Mouse (Mus musculus): ENCODE results near the gene Trappc12. TPM values are rescaled to one million over a fixed set of nuclear protein-coding genes. Genes with fewer than 3 reads are reported as not detected.
"Not testable (repeated sequence)": the region's sequence is repeated elsewhere in the genome, so short reads cannot be mapped to it uniquely, and the experiment has no call there.

Gene Trappc12
- polyA plus RNA-seq, 1 experiment = 59.9 TPM

- DNase-seq (ENCODE audit: extremely low spot score in 1 of 2, low spot score in 1 of 2) = no peak
These were observed 16.0 kb downstream of the Trappc12 start for GRCm38 (mm10) chr12:28734271-28734670.

GRCm38 (mm10) chr12:28733520-28734245, 16.6 kb downstream of the Trappc12 start:
- not testable (repeated sequence) for DNase-seq (ENCODE audit: extremely low spot score in 1 of 2, low spot score in 1 of 2)

DNA sequence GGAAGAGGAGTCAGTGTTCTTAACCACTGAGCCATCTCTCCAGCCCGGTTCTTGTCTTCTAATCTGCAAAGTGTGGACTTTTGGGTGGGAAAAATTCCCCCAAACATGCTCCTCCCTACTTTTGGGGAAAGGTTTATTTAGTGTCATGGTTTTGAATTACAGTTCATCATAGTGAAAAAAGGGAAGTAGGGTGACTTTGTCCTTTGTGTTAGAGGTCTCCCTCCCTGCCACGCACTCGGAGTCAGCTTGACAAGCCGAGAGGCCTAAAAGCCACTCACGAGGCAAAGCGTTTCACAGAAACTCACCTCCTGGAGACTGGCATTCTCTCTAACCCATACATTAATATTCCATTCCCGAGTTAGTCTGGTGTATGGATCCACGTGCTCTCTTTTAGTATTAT, 17.6 kb downstream of the Trappc12 start:
- DNase-seq (ENCODE audit: extremely low spot score in 1 of 2, low spot score in 1 of 2) = no peak

DNA sequence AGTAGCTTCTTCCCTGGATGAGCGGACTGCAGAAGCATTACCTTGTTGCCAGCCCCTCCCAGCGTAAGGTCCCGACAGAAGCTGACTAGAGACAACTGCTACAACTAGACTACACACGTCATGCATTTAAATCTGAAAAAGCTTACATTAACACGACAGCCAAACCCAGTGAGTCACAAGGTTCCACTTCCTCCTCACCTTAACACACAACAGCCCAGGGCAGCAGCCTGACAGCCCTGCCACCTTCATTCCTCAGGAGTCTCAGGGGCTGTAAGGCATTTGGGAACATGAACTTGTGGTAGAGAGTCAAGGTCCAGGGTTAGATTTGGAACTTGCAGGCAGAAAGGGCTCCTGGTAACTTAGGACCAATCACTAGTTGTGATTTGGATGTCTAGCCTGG, 23.2 kb downstream of the Trappc12 start:
- DNase-seq (ENCODE audit: extremely low spot score in 1 of 2, low spot score in 1 of 2) = no peak

- DNase-seq (ENCODE audit: extremely low spot score in 1 of 2, low spot score in 1 of 2) = no peak
These were observed 24.1 kb downstream of the Trappc12 start for GRCm38 (mm10) chr12:28726204-28726603.

DNA sequence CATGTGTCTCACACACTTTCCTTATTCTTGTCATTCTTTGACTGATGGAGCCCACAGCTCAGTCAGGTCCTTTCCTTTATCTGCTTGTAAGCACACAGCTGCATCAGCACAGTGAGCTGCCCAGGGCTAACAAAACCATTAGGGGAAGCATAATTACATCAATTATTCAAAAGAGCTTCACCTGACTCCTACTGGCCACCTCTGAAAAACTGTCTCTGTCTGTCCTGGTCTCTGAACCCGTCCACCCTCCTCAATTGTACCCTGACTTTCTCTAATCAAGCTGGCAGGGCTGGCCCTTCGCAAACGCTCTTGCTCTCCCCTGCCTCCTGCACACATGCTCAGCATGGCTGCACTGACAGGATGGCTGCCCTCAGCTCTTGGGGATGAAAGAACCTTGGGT, 25.9 kb downstream of the Trappc12 start:
- no peak for DNase-seq (ENCODE audit: extremely low spot score in 1 of 2, low spot score in 1 of 2)

GRCm38 (mm10) chr12:28718106-28718505, 32.2 kb downstream of the Trappc12 start:
- DNase-seq (ENCODE audit: extremely low spot score in 1 of 2, low spot score in 1 of 2) = no peak

- DNase-seq (ENCODE audit: extremely low spot score in 1 of 2, low spot score in 1 of 2) = no peak
These were observed 33.2 kb downstream of the Trappc12 start for GRCm38 (mm10) chr12:28717066-28717465.

DNA sequence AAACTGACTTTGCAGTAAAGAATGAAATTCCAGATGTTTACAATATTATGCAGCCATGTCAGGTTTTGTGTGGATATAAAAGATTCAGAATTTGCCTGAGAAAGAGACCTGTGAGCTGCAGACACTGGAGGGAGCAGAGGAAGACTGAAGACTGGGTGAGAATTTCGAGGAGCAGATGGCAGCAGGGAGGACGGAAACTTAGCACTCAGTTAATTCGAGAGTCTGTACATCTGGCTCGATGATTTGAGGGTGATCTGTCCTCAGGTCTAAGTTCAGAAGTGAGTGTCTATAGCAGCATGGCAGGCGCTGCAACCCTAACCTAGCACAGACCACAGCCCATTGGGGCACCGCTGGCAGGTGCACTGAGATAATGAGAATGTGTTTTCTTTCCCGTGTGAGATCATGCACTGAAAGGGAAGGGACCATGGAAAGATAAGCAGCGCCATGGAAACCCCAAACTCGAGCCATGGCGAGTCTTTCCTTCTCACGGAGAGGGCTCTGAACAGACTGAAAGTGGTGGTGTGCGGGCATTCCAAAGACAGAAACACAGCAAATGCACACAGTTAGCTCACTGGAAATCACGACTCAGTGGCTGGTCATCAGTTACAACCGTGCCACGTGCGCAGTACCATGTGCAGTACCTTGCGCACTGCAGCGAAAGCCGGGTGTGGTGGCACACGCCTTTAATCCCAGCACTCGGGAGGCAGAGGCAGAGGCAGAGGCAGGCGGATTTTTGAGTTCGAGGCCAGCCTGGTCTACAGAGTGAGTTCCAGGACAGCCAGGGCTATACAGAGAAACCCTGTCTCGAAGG, 35.2 kb downstream of the Trappc12 start:
- DNase-seq (ENCODE audit: extremely low spot score in 1 of 2, low spot score in 1 of 2) = peak in 1 of 2 experiments; percentile 62

DNA sequence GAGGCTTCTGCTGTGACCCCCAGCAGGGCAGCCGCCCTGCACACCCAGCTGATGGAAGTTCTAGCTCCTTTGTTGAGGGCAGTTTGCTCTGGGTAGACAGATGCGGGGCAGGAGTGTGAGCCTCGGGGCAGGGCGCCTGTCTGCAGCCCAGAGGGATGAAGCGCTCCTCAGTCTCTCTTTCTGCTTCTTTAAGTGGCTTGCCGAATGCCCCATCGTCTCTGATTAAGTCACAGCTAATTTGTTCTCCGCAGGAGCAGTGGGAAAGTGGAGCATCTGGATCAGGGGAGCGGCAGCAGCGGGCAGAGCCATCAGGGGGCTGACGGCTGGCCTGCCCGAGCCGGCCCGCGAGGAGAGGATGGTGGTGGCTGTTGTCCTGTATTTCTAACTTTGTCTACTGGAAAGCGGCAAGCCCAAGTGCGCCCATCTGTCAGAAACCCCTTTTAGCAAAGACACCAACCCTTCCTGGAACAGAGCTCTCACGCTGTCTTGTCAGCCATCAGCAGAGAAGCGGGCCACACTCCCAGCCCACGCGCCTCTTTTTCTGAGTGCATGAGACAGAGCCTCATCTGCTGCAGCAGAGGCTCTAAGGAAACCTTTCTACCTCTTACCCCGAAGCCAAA, 39.6 kb downstream of the Trappc12 start:
- DNase-seq (ENCODE audit: extremely low spot score in 1 of 2, low spot score in 1 of 2) = peak; percentile 90 to 93

GRCm38 (mm10) chr12:28708154-28708553, 42.1 kb downstream of the Trappc12 start:
- no peak for DNase-seq (ENCODE audit: extremely low spot score in 1 of 2, low spot score in 1 of 2)

DNA sequence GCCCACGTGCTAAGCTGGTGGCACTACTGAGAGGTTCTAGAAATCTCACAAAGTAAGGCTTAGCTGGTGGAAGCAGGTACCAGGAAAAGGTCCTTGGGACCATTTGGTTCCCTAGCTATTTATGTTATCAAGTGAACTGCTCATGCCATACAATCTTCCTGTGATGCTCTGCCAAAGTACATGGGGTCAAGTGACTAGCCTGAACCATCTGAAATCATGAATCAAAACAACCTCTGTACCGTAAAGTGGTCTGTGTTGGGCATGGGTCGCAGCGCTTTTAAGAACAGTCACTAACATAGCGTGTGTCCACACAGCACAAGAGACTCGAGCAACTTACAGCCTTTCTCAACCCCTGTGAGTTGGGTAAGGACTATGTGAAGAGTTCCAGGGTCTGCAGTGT, 45.1 kb downstream of the Trappc12 start:
- DNase-seq (ENCODE audit: extremely low spot score in 1 of 2, low spot score in 1 of 2) = no peak

DNA sequence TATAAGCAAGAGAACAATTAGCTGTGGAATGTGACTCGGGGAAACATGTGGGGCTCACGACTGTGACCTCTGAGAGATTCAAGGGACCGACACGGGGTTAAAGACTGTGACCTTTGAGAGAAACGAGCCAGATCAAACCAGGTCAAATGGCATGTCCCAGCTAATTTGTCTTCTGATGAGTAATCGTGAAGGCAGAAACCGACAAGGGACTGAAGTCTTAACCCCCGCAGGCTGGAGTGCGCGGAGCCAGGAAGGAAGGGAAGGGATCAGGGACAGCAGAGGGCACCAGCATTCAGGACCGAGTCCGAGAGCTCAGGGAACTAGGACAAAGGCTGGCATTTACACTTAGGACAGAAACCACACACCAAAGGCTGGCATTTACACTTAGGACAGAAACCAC, 45.9 kb downstream of the Trappc12 start:
- no peak for DNase-seq (ENCODE audit: extremely low spot score in 1 of 2, low spot score in 1 of 2)

- peak; percentile 64 to 67 for DNase-seq (ENCODE audit: extremely low spot score in 1 of 2, low spot score in 1 of 2)
These were observed 49.0 kb downstream of the Trappc12 start for GRCm38 (mm10) chr12:28701302-28701701.

DNA sequence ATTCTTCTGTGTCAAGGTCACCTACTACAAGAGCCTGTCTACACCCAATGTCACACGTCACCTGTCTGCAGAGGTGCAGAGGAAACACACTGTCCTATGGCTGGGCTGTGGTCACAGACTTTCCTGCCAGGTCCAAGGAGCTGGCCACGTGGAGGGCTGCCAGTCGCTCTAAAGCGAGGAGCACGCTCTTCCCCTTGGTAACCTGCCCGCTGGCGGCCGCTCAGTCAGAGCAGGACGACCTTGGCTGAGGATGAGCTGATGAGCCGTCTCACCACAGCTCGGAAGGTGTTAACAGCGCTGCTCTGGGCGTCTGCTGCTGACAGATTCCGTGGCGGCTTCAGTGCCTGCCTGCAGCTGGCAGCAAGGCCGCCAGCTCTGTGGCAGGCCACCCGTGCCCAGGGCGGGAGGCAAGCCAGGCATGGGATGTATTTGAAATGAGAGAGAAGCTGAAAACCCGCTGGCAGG, 49.7 kb downstream of the Trappc12 start:
- peak; percentile 52 to 68 for DNase-seq (ENCODE audit: extremely low spot score in 1 of 2, low spot score in 1 of 2)

GRCm38 (mm10) chr12:28700101-28700511, 50.2 kb downstream of the Trappc12 start:
- peak in 1 of 2 experiments; percentile 47 for DNase-seq (ENCODE audit: extremely low spot score in 1 of 2, low spot score in 1 of 2)

GRCm38 (mm10) chr12:28699656-28700055, 50.6 kb downstream of the Trappc12 start:
- DNase-seq (ENCODE audit: extremely low spot score in 1 of 2, low spot score in 1 of 2) = peak; percentile 63 to 91

- no peak for DNase-seq (ENCODE audit: extremely low spot score in 1 of 2, low spot score in 1 of 2)
These were observed 51.2 kb downstream of the Trappc12 start for GRCm38 (mm10) chr12:28699086-28699485.

DNA sequence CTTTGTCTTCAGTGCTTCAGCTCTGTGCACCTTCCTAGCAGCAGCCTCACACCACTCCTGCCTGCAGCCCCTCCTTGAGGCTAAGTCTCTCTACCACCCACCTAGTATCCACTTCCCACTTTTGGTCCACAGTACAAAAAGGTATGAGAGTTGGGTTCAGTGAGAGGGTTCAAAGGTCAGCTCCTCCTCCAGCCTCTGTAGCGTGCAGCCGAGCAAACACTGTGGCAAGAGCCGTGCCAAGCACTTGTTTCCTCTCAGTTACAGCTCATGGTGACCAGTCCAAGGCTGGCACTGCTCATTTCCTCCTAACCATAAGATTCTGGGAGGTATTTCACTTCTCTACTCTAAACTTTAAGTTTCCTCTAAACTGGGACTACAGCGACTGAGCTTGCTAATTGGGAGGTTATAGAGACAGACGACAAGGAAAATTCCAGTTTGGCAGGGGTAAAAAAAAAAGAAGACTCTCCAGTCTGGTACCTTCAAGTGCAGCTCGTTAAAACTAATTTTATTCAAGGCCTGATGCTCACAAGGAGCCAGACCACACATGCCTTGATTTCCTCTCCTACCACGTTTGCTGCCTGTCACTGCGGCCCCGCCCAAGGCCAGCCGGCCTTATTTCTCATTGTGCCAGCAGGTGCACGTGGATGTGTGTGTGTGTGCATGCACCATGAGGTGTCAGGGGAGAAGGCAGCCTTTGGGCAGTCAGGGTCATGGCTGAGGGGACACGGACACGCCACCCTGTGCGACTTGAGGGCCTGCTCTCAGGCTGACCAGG, 52.3 kb downstream of the Trappc12 start:
- no peak for DNase-seq (ENCODE audit: extremely low spot score in 1 of 2, low spot score in 1 of 2)

- DNase-seq (ENCODE audit: extremely low spot score in 1 of 2, low spot score in 1 of 2) = no peak
These were observed 55.5 kb downstream of the Trappc12 start for GRCm38 (mm10) chr12:28694776-28695175.

Data from frontal cortex, adult 2 months (tissue).